Mouse (Mus musculus) cerebellum, adult 8-10 months (tissue): ENCODE results near the gene Scgb1b27.
A peak's percentile ranks its signal among the peaks of the same experiment; 100 is the strongest.
"Not testable (repeated sequence)": the region's sequence is repeated elsewhere in the genome, so short reads cannot be mapped to it uniquely, and the experiment has no call there.

ENCODE experiments used
- DNase-seq: peaks from one replicate; pipeline ENCODE4 v3.0.0; 2022

Gene Scgb1b27

DNA sequence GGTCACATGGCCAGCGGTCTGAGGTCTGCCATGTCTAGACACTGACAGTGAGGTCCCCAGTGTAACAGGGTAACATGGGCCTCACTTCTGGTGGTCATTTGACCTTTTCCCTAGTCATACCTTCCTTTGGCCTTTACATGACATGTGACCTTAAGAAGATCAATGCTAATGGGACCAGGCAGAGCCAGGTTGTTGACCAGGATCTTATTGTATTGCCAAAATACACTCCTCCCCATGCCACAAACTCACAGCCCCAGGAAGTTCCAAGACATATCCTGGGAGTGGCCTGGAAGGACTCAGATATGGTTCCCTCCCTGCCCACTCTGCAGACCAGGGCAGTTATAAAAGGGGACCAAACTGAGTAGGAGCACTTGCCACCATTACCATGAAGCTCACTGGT lies at the start of gene Scgb1b27:
Gene Scgb1b27, plus strand, starts transcription at position 301 of the 400 bp plus-strand sequence.
- DNase-seq: not testable (repeated sequence)

DNA sequence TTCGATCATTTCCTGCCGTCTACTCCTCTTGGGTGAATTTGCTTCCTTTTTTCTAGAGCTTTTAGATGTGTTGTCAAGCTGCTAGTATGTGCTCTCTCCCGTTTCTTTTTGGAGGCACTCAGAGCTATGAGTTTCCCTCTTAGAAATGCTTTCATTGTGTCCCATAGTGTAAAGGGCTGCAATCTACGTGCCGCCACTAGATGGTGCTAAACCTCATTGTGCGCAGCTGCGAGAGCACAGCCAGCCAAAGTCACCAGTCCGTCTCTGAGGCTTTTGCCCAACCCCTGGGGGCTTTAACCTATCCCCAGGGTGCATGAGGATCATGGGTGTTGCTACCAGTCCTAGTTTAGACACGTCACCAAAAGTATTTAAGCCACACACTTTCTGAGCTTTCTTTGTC lies 39.0 kb upstream of the Scgb1b27 start:
- DNase-seq: peak; percentile 2

DNA sequence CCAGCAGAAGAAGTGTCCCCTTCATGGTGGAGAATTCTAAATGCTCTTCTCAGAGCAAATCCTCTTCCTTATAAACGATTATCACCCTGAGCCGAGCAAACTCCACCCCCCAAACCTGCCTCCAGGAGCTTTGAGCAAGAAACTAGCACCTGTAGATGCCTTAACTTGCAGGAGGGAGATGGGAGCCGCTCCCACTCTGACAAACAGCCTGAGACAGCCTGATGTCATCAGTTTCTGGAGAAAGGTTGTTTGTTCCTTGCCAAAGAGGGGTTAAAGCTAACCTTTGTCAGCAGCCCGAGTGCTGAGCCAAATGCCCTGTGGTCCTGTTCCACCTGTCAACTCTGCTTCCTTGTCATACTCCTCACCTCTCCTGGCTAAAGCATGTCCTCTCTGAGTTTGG lies 7.4 kb upstream of the Scgb1b27 start, which contains the start of gene Scgb2b27:
Gene Scgb2b27, minus strand, starts transcription at position 101 of the 400 bp plus-strand sequence.
- DNase-seq: no peak

DNA sequence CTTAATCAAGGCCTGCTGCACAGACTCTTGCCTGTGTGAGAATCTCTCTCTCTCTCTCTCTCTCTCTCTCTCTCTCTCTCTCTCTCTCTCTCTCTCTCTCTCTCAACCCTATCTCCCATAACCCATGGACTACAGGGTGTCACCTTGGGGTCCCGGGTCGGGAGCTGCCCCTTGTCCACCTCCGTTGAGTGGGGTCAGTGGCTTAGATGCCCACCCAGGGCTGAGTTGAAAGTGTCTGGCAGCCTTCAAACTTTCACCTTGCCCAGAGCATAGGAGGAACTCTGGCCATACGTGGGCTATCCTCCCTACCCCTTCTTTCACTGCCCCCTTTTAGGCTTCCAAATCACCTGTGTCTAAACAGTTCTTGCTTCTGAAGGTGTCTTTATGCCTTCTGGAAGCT lies 4.4 kb downstream of the Scgb1b27 start:
- no peak for DNase-seq

DNA sequence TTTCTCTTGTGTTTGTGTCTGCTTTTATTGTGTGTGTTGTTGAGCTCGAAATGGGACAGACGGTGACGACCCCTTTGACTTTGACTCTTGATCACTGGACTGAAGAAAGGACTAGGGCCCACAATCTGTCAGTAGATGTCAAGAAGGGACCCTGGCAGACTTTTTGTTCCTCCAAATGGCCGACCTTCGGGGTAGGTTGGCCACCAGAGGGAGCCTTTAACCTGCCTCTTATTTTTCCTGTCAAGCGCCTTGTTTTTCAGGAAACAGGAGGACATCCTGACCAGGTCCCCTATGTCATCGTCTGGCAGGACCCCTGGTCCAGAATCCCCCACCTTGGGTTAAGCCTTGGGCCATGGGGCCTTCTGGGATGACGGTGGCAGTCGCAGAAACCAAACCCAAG lies 5.9 kb downstream of the Scgb1b27 start:
- not testable (repeated sequence) for DNase-seq

DNA sequence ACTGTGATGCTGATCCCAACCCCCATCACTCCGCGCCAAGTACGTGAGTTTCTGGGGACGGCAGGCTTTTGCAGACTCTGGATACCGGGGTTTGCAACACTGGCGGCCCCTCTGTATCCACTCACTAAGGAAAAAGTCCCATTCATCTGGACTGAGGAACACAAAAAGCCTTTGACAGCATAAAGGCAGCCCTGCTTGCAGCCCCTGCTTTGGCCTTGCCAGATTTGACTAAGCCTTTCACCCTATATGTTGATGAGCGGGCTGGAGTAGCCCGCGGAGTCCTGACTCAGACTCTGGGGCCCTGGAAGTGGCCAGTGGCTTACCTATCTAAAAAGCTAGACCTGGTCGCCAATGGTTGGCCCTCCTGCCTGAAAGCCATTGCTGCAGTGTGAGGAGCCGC lies 8.7 kb downstream of the Scgb1b27 start:
- no peak for DNase-seq

DNA sequence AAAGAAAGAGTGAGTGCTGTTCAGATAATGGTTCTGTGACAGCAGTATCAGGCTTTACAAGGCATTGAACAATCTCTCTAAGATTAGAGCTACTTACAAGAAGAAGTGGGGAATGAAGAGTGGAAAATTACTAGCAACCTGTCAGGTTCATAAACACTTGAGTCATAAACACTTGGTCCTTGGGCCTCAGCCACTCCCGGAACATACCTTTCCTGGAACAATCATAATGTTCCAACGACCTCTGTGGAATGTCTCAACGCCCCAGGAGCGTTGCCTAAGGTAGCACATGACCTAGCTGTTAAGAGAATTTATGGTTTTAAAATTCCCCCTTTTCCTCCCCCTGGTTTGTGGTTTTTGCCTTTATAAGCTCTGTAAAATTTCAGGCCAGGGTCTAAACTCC lies 13.3 kb downstream of the Scgb1b27 start:
- not testable (repeated sequence) for DNase-seq

DNA sequence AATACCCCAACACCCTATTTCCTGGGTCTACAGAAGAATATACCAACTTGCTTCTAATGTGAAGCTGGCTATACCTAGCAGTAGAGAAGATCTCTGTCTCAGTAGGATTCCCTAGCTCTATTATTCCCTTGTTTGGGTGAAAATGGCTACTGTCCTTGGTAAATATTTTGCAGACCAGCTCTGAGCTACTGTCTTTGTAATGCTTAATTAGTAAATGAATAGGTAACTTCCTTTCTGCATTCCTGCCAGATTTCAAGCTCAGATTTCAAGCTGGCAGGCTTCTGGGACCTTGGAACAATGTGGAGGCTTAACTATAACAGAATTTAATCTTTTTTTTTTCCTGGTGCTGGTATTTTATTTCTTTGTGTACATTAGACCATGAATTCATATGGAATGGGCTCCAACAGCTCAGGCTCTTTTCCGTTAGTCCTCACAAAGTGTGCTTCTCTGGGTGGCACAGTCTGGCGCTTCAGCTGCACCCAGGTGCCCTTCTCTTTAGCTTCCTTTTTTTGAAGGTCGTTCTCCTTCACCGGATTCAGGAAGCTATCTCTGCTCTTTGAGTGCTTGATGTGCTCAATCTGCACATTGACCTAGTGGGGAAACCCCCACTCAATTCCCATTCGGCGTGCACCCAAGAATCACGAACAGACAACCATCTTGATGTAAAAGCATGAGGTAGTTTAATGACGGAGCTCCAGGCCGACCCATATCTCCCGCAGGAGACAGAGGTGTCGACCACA lies 15.0 kb downstream of the Scgb1b27 start:
- not testable (repeated sequence) for DNase-seq

DNA sequence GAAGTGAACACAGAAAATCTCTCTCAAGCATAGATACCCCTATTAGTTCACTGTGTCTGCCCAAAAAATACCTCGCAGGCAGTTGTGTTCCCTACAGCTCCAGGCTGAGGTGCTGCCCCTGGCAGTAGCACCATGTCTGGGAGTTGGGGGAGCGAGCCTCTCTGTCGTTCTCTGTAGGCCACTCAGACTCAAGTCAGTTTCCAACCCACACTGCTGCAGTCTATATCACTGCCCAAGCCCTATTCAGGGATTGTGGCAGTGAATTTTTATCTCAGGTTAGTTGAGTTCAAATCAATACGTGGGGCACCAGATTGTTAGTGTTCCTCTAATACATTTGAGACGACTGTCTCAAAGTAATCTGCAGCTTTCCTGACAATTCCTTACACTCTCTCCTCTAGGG lies 46.8 kb downstream of the Scgb1b27 start:
- DNase-seq: not testable (repeated sequence)
